Mouse (Mus musculus): ENCODE data around the gene Cntnap2.

Gene Cntnap2

GRCm38 (mm10) chr6:47306954-47307353 lies 2247.8 kb downstream of the Cntnap2 start:
- CTCF ChIA-PET = no interaction called here

GRCm38 (mm10) chr6:47314507-47315334 lies 2255.6 kb downstream of the Cntnap2 start:
- CTCF ChIA-PET = interaction anchor here (0.6 kb wide), 1 partner anchor 12 kb away, joined by 3 read pairs; no protein-coding TSS in a partner anchor

- CTCF ChIA-PET = interaction anchor here (0.6 kb wide), 1 partner anchor 19 kb away, joined by 3 read pairs; no protein-coding TSS in a partner anchor
Observed at GRCm38 (mm10) chr6:47315454-47315853, 2256.3 kb downstream of the Cntnap2 start.

- CTCF ChIA-PET = no interaction called here
Observed at GRCm38 (mm10) chr6:47317253-47317652, 2258.1 kb downstream of the Cntnap2 start.

GRCm38 (mm10) chr6:47318705-47319104 lies 2259.5 kb downstream of the Cntnap2 start:
- CTCF ChIA-PET = no interaction called here

GRCm38 (mm10) chr6:47319309-47319983 lies 2260.3 kb downstream of the Cntnap2 start:
- CTCF ChIA-PET = no interaction called here

- CTCF ChIA-PET = no interaction called here
Observed at GRCm38 (mm10) chr6:47323169-47323835, 2264.1 kb downstream of the Cntnap2 start.

- CTCF ChIA-PET = no interaction called here
Observed at GRCm38 (mm10) chr6:47323886-47324285, 2264.7 kb downstream of the Cntnap2 start.

- CTCF ChIA-PET = no interaction called here
Observed at GRCm38 (mm10) chr6:47328281-47328680, 2269.1 kb downstream of the Cntnap2 start.

GRCm38 (mm10) chr6:47329212-47329611 lies 2270.1 kb downstream of the Cntnap2 start:
- CTCF ChIA-PET = no interaction called here

- CTCF ChIA-PET = no interaction called here
Observed at GRCm38 (mm10) chr6:47333016-47333415, 2273.9 kb downstream of the Cntnap2 start.

- CTCF ChIA-PET = interaction anchor here (0.7 kb wide), 1 partner anchor 19 kb away, joined by 3 read pairs; no protein-coding TSS in a partner anchor
Observed at GRCm38 (mm10) chr6:47334377-47334776, 2275.2 kb downstream of the Cntnap2 start.

GRCm38 (mm10) chr6:47337300-47337699 lies 2278.1 kb downstream of the Cntnap2 start:
- CTCF ChIA-PET = no interaction called here

- CTCF ChIA-PET = no interaction called here
Observed at GRCm38 (mm10) chr6:47338113-47338512, 2279.0 kb downstream of the Cntnap2 start.

GRCm38 (mm10) chr6:47340813-47341502 lies 2281.8 kb downstream of the Cntnap2 start:
- CTCF ChIA-PET = no interaction called here

- CTCF ChIA-PET = no interaction called here
Observed at GRCm38 (mm10) chr6:47341503-47341884, 2282.3 kb downstream of the Cntnap2 start.

- CTCF ChIA-PET = no interaction called here
Observed at GRCm38 (mm10) chr6:47343245-47343644, 2284.1 kb downstream of the Cntnap2 start.

GRCm38 (mm10) chr6:47344696-47345095 lies 2285.5 kb downstream of the Cntnap2 start:
- CTCF ChIA-PET = no interaction called here

- CTCF ChIA-PET = interaction anchor here (0.7 kb wide), 1 partner anchor 1343 kb away, joined by 4 read pairs; no protein-coding TSS in a partner anchor
Observed at GRCm38 (mm10) chr6:47350100-47350690, 2291.0 kb downstream of the Cntnap2 start.
